Mouse (Mus musculus): Measurements from ENCODE around the gene Zfp672.

DNA sequence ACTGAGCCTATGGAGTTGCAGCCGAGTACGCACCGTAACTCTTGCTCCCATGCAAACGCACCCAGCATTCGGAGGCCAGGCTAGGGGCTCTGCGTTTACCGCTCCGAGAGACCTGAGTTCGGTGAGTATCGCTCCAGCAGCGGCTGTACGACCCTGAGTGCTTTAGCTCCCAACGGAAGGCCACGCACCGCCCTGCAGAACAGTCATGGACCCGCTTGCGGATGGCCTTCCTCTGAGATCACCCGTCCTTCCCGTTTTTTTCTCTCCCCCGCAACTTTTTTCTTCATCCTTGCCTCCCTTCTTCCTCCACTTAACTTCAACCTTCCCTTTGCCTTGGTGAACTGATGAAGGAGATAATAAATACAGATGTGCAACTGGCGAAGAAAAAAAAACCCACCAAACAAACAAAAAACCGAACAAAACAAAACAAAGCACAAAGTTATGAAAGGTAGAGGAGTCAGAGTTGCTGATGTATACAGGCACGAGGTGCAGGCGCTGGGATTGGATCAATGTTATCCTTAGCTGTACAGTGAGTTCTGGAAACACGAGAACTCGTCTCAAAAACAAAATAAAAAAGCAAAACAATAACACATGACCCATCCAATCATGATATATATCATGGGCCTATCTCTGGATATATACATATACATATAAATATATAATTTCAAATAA, 27.2 kb downstream of the Zfp672 start:
- TF ChIP-seq CTCF (conservative IDR thresholded peaks at IDR 0.05; ENCODE audit: insufficient read depth, insufficient read length, low read depth, low read length) (no peak), POLR2A (IDR thresholded peaks at IDR 0.05; ENCODE audit: low read depth, low read length) (no peak)
